Mouse (Mus musculus): Measurements from ENCODE around the gene Sorcs2.

DNA sequence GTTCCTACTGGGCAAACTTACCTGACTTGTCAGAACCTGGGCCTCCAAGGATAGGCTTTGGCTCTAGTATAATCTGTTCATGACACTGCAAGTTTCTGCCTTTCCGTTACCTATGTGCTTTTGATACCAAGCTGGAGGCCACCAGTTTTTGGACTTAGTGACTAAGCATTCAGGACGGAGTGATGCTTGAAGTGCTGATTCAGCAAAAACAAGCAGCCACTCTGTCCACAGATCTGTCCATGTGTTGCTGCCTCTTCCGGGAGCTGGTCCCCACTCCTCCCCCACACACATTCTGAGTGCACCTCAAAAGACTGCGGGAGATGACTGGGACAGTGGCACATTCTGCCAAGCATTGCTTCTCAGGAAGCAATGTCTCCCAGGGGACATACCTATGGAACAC lies 388.5 kb downstream of the Sorcs2 start:
- TF ChIP-seq POLR2A (IDR thresholded peaks at IDR 0.05; ENCODE audit: extremely low read depth, insufficient read depth, low read length): no peak
- TF ChIP-seq CTCF (IDR thresholded peaks at IDR 0.05; ENCODE audit: extremely low read depth, insufficient read depth, low read length): no peak
